Mouse (Mus musculus): Measurements from ENCODE around the gene Rad1.
"Not testable (repeated sequence)": the region's sequence is repeated elsewhere in the genome, so short reads cannot be mapped to it uniquely, and the experiment has no call there.

The Rad1 gene

GRCm38 (mm10) chr15:10485484-10486364 lies at the start of gene Rad1, which contains the start of gene Brix1:
TSS of gene Rad1 (plus strand) at chr15:10486018.
TSS of gene Brix1 (minus strand) at chr15:10485947.
- in situ Hi-C loops (cut with MboI, MseI), result loop anchor here (5.0 kb wide), 1 partner anchor 738 kb away; the partner anchor contains the start of gene Spef2

GRCm38 (mm10) chr15:10436893-10437292 lies 48.9 kb upstream of the Rad1 start:
- in situ Hi-C loops (cut with MboI, MseI), result no loop called here

GRCm38 (mm10) chr15:10439963-10440362 lies 45.9 kb upstream of the Rad1 start:
- in situ Hi-C loops (cut with MboI, MseI), result no loop called here

GRCm38 (mm10) chr15:10441493-10441892 lies 44.3 kb upstream of the Rad1 start:
- in situ Hi-C loops (cut with MboI, MseI), result no loop called here

- in situ Hi-C loops (cut with MboI, MseI), result no loop called here
These were observed 43.5 kb upstream of the Rad1 start for GRCm38 (mm10) chr15:10442275-10442674.

- in situ Hi-C loops (cut with MboI, MseI), result no loop called here
These were observed 38.7 kb upstream of the Rad1 start for GRCm38 (mm10) chr15:10447102-10447501.

- in situ Hi-C loops (cut with MboI, MseI), result no loop called here
These were observed 24.8 kb upstream of the Rad1 start for GRCm38 (mm10) chr15:10460986-10461385.

GRCm38 (mm10) chr15:10463555-10463954 lies 22.3 kb upstream of the Rad1 start:
- in situ Hi-C loops (cut with MboI, MseI), result no loop called here

GRCm38 (mm10) chr15:10464678-10465077 lies 21.1 kb upstream of the Rad1 start:
- in situ Hi-C loops (cut with MboI, MseI), result no loop called here

GRCm38 (mm10) chr15:10468761-10469160 lies 17.1 kb upstream of the Rad1 start:
- in situ Hi-C loops (cut with MboI, MseI), result no loop called here

GRCm38 (mm10) chr15:10469641-10470150 lies 16.1 kb upstream of the Rad1 start:
- in situ Hi-C loops (cut with MboI, MseI), result loop anchor here (10.0 kb wide), 1 partner anchor 915 kb away; no protein-coding TSS in a partner anchor

GRCm38 (mm10) chr15:10470151-10470831 lies 15.5 kb upstream of the Rad1 start, which contains the start of gene Dnajc21:
TSS of gene Dnajc21 (minus strand) at chr15:10470516.
- in situ Hi-C loops (cut with MboI, MseI), result loop anchor here (10.0 kb wide), 1 partner anchor 915 kb away; no protein-coding TSS in a partner anchor

GRCm38 (mm10) chr15:10470941-10471340 lies 14.9 kb upstream of the Rad1 start:
- in situ Hi-C loops (cut with MboI, MseI), result loop anchor here (10.0 kb wide), 1 partner anchor 914 kb away; no protein-coding TSS in a partner anchor

GRCm38 (mm10) chr15:10486365-10486839 lies 584 bp downstream of the Rad1 start:
- in situ Hi-C loops (cut with MboI, MseI), result loop anchor here (5.0 kb wide), 1 partner anchor 739 kb away; the partner anchor contains the start of gene Spef2

GRCm38 (mm10) chr15:10487246-10487645 lies 1.4 kb downstream of the Rad1 start:
- in situ Hi-C loops (cut with MboI, MseI), result loop anchor here (5.0 kb wide), 1 partner anchor 740 kb away; the partner anchor contains the start of gene Spef2

GRCm38 (mm10) chr15:10490101-10490500 lies 4.3 kb downstream of the Rad1 start:
- in situ Hi-C loops (cut with MboI, MseI), result no loop called here

- in situ Hi-C loops (cut with MboI, MseI), result no loop called here
These were observed 10.1 kb downstream of the Rad1 start for GRCm38 (mm10) chr15:10495944-10496343.

GRCm38 (mm10) chr15:10496696-10497095 lies 10.9 kb downstream of the Rad1 start:
- in situ Hi-C loops (cut with MboI, MseI), result not testable (repeated sequence)

- in situ Hi-C loops (cut with MboI, MseI), result no loop called here
These were observed 13.8 kb downstream of the Rad1 start for GRCm38 (mm10) chr15:10499593-10499992.

GRCm38 (mm10) chr15:10500035-10500434 lies 14.2 kb downstream of the Rad1 start:
- in situ Hi-C loops (cut with MboI, MseI), result no loop called here

GRCm38 (mm10) chr15:10500838-10501719 lies 15.3 kb downstream of the Rad1 start:
- in situ Hi-C loops (cut with MboI, MseI), result no loop called here

Data from T-helper 1 cell (primary cell).